21 mouse cellular contexts compared by ENCODE assay signal in genomic region chr4:137500953-137501352, GRCm38 (mm10). TPM values are rescaled to one million over a fixed set of nuclear protein-coding genes. Genes with fewer than 3 reads are reported as not detected.
DNase-seq lines count a peak whose midpoint lies in the region; ATAC-seq and TF ChIP-seq lines count a peak whose summit lies in the region.
"Had no signal": no experiment of that assay in that cellular context is flagged by ENCODE, and none has a peak within 500 bp of the region (broad histone marks: within the 10 kb centered on the region; RNA-seq: fewer than 3 reads in every experiment).

No protein-coding gene starts in this region.

- no peak for TF ChIP-seq POLR2A in embryonic fibroblast, embryonic 13.5 days (IDR thresholded peaks at IDR 0.05; ENCODE audit: low read depth, low read length)

- 0 out of 2 replicates have a peak overlapping the region, but pooled peaks have one; percentile 52 for H3K27ac ChIP-seq in heart, embryonic 16.5 days (ENCODE audit: low read length)
- H3K27ac ChIP-seq in heart, embryonic 10.5 days = no peak overlapping the region
- H3K27ac ChIP-seq in embryonic fibroblast, embryonic 13.5 days (ENCODE audit: insufficient read depth, low read length) = peak overlapping the region; percentile 92
- H3K27ac ChIP-seq: hindbrain, postnatal 0 days; neural tube, embryonic 13.5 days had no signal

- ATAC-seq in heart, embryonic 16.5 days (replicated peaks; ENCODE audit: extremely low read depth, insufficient read depth, low FRiP score) = no peak
- ATAC-seq: hindbrain, postnatal 0 days had no signal

- no peaks in the 10 kb centered on the region for H3K27me3 ChIP-seq in heart, embryonic 16.5 days (ENCODE audit: control insufficient read depth, insufficient read depth, low read length)
- H3K27me3 ChIP-seq in heart, embryonic 10.5 days (ENCODE audit: insufficient read depth, poor library complexity, severe bottlenecking) = no peaks in the 10 kb centered on the region
- H3K27me3 ChIP-seq: neural tube, embryonic 13.5 days had no signal

- 0 out of 2 replicates have a peak overlapping the region, but pooled peaks have one; percentile 53 for H3K9ac ChIP-seq in heart, embryonic 16.5 days (ENCODE audit: low read length)
- H3K9ac ChIP-seq: neural tube, embryonic 13.5 days had no signal

- peak; percentile 85 for DNase-seq in adrenal gland, adult 2 months
- DNase-seq in adrenal gland, postnatal 4 days (ENCODE audit: low spot score in 2 of 2) = no peak
- DNase-seq in heart, embryonic 10.5 days (ENCODE audit: low spot score) = no peak
- DNase-seq in NIH3T3 (ENCODE audit: low read depth) = peak; percentile 87
- no peak for DNase-seq in kidney, postnatal 4 days
- no peak for DNase-seq in left cerebral cortex, postnatal 10 days (ENCODE audit: extremely low spot score in 1 of 2, low spot score in 2 of 2)
- DNase-seq: cerebellum, postnatal 10 days; gastrocnemius, postnatal 10 days; kidney, adult 8-10 months; layer of hippocampus, postnatal 36 days; right cerebral cortex, postnatal 4 days had no signal

- H3K4me1 ChIP-seq in heart, embryonic 16.5 days (ENCODE audit: control insufficient read depth, insufficient read depth, low read length) = peaks cover 63% of the 10 kb centered on the region
- peaks cover 79% of the 10 kb centered on the region for H3K4me1 ChIP-seq in heart, embryonic 10.5 days
- peaks cover 43% of the 10 kb centered on the region for H3K4me1 ChIP-seq in embryonic fibroblast, embryonic 13.5 days (ENCODE audit: control insufficient read depth, insufficient read depth, low read length)

- intact Hi-C loops in left cerebral cortex, postnatal 10 days (cut with DNase I) = no loop called here

- WGBS in heart, embryonic 16.5 days = 52% methylated on average over 5 of the region's 5 CpGs
- WGBS in heart, embryonic 10.5 days = 65% methylated on average over 5 of the region's 5 CpGs

- H3K4me3 ChIP-seq in heart, embryonic 16.5 days (ENCODE audit: low read length) = no peak overlapping the region
- no peak overlapping the region for H3K4me3 ChIP-seq in heart, embryonic 10.5 days
- no peak overlapping the region for H3K4me3 ChIP-seq in embryonic fibroblast, embryonic 13.5 days (ENCODE audit: insufficient read depth, low read length)
- H3K4me3 ChIP-seq: embryonic facial prominence, embryonic 10.5 days; neural tube, embryonic 13.5 days had no signal

- no peak for TF ChIP-seq CTCF in embryonic fibroblast, embryonic 13.5 days (IDR thresholded peaks at IDR 0.05; ENCODE audit: borderline replicate concordance, insufficient read depth, low read length)

- peaks cover 31% of the 10 kb centered on the region for H3K36me3 ChIP-seq in heart, embryonic 16.5 days (ENCODE audit: control insufficient read depth, insufficient read depth)
- peaks cover 68% of the 10 kb centered on the region for H3K36me3 ChIP-seq in heart, embryonic 10.5 days
- H3K36me3 ChIP-seq: neural tube, embryonic 13.5 days had no signal

- H3K4me2 ChIP-seq in heart, embryonic 16.5 days (ENCODE audit: low read depth, low read length) = no peak overlapping the region
- H3K4me2 ChIP-seq: neural tube, embryonic 13.5 days had no signal

- no peaks in the 10 kb centered on the region for H3K9me3 ChIP-seq in heart, embryonic 16.5 days (replicated peaks; ENCODE audit: control insufficient read depth, low read length)
- H3K9me3 ChIP-seq in heart, embryonic 10.5 days = no peaks in the 10 kb centered on the region
- H3K9me3 ChIP-seq: embryonic facial prominence, embryonic 10.5 days; neural tube, embryonic 13.5 days had no signal

RNA-seq across cellular contexts. Expression of gene Hspg2, which starts 32.4 kb away (rescaled TPM):
- 100 to 1,000 TPM in 1 of 2 experiments, 10 to 100 TPM in 1; 87.4 to 150 TPM for total RNA-seq in adrenal gland, adult 2 months (2021)
- 122 and 125 TPM in 2 replicates for polyA plus RNA-seq in adrenal gland, adult 2 months (2012; rRNA removed)
- 100 to 1,000 TPM; 170 to 191 TPM for total RNA-seq in adrenal gland, postnatal 4 days (2021)
- polyA plus RNA-seq in heart, embryonic 16.5 days (2015; fragmentation: Nextera tagmentation; extraction: Ambion mirVana) = 52.0 and 56.3 TPM in 2 replicates
- 52.0 and 58.9 TPM in 2 replicates for polyA plus RNA-seq in heart, embryonic 10.5 days (2016; fragmentation: Nextera tagmentation; extraction: Ambion mirVana)
- polyA plus RNA-seq in embryonic fibroblast, embryonic 13.5 days (2011; ENCODE audit: insufficient read length, low read depth, missing spikeins) = 271 and 368 TPM in 2 replicates
- 10 to 100 TPM; 11.0 to 11.5 TPM for total RNA-seq in left cerebral cortex, postnatal 10 days (2021)

RNA-seq across cellular contexts. Expression of gene 1700013G24Rik, which starts 47.9 kb away (rescaled TPM):
- total RNA-seq in adrenal gland, adult 2 months (2021) = not detected
- polyA plus RNA-seq in adrenal gland, adult 2 months (2012; rRNA removed) = not detected in 2 replicates
- not detected for total RNA-seq in adrenal gland, postnatal 4 days (2021)
- not detected in 2 replicates for polyA plus RNA-seq in heart, embryonic 16.5 days (2015; fragmentation: Nextera tagmentation; extraction: Ambion mirVana)
- polyA plus RNA-seq in heart, embryonic 10.5 days (2016; fragmentation: Nextera tagmentation; extraction: Ambion mirVana) = not detected in 2 replicates
- not detected in 2 replicates for polyA plus RNA-seq in embryonic fibroblast, embryonic 13.5 days (2011; ENCODE audit: insufficient read length, low read depth, missing spikeins)
- total RNA-seq in left cerebral cortex, postnatal 10 days (2021) = not detected
- total RNA-seq: ES-E14; gastrocnemius, postnatal 10 days; heart, postnatal 36 days; hindbrain, postnatal 0 days; layer of hippocampus, postnatal 36 days had no signal
- polyA plus RNA-seq: embryonic facial prominence, embryonic 10.5 days; hindbrain, postnatal 0 days; limb, embryonic 11.5 days; liver, embryonic 16.5 days; neural tube, embryonic 13.5 days; stomach, embryonic 14.5 days had no signal

Comparison
In these comparisons a context has a peak if more than half of its experiments do, and no peak if none do; other contexts are left out.
1. DNase-seq: peak in adrenal gland, adult 2 months (single experiment) and NIH3T3 (single experiment); none in adrenal gland, postnatal 4 days (0 of 2), heart, embryonic 10.5 days (single experiment), kidney, postnatal 4 days (0 of 2) and left cerebral cortex, postnatal 10 days (0 of 2).